Mouse (Mus musculus): ENCODE measurements around the gene Prkn.
A peak's percentile ranks its signal among the peaks of the same experiment; 100 is the strongest.

Gene Prkn

DNA sequence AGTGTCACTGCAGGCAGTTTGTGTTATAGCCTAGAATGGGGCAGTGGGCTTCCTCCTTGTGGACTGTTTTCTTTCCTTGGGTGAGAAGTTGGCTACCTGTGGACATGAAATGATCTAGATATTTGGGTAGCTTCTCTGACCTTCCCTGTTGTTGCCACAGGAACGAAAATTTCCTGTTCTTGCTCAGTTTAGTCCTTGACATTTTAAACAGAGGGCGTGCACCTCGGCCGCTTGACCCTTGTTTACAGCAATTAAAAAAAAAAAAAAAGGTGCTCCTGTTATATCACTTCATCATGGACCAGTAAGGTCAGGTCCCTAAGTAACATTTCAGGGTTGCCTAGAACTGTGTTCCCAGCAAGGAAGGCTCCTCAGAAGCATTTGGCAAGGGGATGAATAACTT is 927.1 kb downstream of the Prkn start:
- DNase-seq = no peak

DNA sequence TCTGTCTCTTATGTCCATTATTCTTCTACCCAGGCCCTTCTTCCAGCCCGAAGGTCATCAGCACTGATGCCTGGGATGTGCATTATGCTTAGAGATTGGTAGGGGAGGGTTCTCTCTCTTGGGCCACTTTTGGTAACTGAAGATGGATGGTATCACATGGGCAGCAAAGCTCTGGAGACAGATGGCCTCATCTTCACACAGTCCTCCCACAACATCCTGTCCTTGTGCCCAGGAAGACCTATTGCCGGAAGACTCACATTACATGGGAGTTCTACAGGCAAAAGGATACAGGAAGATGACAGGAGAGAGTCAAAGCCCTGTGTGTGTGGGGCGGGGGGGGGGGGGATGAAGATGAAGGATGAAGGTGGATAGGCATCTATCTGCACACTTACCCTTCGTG is 928.2 kb downstream of the Prkn start:
- DNase-seq = no peak

DNA sequence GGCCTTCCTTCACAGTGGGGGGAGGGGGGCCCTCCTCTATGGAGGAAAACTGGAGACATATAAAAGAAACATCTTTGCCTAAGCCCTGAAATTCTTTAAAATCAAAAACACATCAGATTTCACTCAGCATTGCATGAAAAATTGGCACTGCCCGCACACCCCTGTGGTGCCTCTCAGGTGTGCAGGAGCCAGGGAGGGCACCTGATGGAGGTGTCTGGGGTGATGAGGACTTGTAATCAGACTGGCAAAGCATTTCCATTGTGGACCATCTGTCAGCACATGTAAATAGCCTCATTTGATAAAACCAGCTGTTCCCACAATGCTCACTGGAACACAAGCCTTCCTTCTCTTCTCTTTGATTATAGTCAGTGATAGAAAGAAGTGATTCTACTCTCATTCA is 928.8 kb downstream of the Prkn start:
- DNase-seq = no peak

DNA sequence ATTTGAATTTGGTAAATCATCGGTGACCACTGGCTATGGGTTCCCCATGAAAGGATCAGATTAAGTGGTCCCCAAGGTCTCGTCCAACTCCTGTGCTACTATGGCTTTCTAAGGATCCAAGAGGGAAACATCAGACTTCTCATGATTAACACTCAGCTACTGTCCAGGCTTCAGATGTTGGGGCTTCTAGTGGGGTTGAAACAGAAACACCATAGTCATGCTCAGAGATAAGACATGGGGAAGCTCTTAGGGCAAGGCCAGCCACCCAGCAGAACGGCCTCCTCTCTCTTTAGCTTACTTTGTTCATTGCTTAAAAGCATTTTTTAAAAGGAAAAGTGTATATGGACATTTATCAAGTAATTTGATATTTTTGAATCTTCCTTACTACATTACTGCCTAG is 929.3 kb downstream of the Prkn start:
- no peak for DNase-seq

DNA sequence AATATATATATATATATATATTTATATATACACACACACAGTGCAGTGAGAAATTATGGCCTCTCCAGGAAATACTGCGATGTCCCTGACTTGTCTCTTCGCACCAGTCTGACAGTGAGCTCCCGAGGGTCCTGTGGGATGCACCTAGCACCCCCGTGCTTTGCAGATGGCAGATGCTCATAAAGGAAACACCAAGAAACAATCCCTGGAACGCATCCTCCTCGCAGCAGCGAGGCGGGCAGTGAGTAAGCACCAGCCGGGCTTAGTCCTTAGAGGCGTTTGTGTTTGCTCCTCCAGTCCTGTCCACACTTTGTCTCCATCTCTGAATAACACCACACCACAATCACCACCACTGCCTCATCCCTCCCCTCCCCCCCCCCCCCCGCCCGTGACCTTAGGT is 939.4 kb downstream of the Prkn start:
- DNase-seq = no peak

DNA sequence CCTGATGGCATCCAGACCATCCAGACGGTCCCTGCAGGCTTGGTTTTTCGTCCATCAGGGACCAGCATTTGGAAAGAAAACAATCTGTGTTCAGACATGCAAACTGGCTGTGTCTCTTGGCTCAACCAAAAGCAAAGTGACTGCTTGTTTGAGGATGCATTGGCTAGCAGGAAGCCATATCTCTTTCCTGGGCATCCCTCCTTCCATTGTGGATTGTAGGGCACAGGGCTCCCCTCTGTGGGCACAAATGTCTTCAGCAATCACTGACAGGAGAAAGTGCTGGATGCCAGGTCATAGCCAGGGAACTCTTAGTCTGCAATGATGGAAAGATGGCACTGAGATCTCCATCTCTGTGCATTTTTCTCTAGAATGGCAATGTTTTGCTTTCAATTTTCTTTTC is 939.8 kb downstream of the Prkn start:
- DNase-seq = no peak

DNA sequence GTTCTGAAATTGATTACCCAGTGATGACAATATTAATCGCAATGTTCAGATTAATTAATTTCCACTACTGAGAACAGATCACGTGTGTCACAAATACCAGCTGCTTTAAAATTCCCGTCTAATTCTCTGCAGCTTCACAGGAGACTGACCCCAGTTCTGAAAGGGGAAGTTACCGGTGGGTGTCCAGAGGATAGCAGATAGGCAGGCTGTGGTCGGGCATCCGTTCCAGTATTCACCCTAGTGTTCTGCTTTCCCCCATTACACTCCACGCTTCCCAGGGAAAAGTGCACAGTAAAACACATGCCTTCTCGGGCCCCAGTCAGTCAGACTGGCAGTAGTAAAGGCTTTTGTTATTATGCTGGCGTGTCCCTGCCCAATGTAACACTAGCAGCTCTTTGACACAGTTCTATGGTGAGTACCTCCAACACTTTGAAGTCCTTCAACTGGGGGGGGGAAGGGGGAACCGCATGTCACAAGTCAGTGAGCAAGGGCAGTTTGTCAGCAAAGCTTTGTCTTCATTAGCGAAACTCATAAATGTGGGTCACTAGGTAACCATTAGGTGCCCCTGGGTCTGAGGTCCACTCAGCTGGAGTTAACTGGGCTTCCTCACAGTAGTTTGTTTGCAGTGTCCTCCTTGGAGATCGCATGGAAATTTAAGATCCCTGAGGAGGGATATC is 940.8 kb downstream of the Prkn start:
- no peak for DNase-seq

DNA sequence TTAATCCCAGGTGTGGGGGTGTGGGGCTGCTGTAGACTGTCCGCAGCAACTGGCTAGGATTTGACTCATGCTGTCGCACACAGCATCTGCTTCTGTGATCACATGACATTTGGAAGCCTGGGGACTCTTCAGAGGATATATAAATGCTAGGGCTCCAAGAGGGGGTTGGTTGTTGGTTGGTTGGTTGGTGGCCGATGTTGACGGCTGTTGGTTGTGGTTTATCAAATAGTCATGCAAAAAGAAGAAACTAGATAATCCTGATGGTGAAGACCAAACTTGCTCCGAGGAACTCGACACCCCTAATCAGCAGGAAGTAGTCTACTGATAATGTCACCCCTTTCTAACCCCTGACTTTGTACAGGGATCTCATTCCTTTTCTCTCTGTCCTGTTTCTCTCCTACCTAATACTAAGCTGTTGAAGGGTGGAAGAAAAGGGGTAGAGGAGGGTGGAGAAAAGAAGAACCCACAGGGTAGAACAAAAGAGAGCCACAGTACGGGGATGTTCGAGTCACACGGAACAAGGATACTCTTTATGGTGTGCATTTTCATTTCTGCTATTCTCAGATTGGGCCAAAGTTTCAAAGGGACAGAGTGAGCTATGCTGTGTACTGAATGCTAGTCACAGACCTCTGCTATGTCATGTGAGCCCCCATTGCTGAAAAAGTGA is 948.2 kb downstream of the Prkn start:
- DNase-seq = peak; percentile 6

DNA sequence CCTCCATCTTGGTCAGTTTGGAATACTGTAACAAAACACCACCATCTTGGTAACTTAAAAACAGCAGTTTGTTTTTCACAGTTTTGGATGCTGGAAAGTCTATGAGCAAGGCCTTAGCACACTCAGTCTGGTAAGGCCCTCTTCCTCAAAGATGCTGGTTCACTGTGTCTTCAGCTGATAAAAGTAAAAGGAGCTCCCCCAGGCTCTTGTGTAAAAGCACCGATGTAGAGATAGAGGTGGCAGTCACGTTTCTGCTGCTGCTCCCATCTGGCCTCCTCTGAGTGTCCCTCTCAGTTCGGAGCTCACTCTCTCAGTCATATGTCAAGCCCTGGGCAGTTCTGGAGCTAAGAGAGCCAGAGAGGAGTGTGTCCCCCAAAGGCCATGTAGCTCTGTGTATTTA is 955.8 kb downstream of the Prkn start:
- no peak for DNase-seq

DNA sequence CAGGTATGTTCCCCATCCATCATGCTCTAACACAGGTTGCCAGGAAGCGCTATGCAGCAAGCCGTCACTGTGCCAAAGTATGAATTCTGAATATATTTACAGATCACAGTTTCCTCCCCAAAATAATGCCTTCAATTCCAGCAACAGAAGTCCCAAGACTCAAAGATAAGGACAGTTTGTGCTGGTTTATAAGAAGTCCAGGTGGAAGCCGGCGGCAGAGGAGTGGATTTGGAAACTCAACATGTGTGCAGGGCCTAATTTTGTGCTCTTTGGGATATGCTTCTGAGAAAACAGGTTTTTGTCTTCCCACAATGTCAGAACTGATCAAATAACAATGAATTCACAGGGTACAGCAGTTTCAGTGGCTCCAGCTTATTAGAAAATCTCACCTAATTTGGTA is 961.0 kb downstream of the Prkn start:
- DNase-seq = no peak

DNA sequence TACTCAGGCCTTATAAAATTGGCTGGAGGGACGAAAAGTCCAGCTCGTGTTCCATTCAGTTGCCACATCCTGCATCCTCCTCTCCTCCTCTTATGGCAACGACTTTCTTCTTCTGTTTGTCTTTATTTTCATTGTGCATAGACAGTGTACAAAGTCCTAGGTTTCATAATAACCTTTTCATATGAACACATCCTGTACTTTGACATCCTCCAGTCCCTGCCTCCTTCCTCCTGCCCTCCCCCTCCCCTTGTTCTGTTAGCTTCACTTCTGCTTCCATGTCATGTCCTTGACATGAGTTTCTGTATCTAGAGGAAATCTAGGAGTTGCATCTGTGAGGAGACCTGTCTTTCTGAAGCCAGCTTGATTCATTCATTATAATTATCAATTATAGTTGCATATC is 967.1 kb downstream of the Prkn start:
- DNase-seq = no peak

DNA sequence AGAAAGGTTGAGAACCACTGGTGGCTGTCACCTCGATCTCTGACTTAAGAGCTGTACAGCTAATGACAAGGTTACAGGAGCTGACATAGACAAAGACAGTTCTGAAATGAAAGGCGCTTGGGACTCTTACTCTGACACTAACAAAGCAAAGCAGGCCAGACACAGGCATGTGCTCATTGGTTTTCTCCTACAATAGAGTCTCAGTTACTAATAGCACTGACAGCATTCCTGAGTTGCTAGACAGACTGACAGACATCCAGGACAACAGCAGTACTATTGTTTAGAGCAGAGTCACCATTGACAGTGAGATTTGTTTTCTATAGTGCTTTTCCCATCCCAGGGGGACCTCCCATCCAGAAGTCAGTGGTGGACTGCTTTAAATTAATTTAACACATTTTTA is 977.7 kb downstream of the Prkn start:
- no peak for DNase-seq

DNA sequence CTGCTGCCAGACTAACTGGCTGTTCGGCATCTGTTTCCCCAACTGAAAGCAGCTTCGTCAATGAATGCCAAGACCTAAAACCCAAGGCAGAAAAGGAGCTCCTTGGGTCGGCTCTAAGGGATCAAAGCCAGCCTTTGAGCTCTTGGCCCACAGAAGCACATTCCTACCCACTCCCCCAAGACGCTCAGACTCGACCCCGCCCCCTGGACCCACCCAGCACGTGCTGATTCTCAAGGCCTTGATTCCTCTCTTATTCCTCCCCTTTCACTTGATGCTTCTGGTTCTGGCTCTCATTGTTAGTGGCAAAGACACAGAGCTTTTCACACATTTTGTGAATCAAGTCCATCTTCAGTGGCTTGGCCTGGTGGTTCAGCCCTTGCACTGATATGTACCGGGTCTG is 979.3 kb downstream of the Prkn start:
- DNase-seq = no peak

DNA sequence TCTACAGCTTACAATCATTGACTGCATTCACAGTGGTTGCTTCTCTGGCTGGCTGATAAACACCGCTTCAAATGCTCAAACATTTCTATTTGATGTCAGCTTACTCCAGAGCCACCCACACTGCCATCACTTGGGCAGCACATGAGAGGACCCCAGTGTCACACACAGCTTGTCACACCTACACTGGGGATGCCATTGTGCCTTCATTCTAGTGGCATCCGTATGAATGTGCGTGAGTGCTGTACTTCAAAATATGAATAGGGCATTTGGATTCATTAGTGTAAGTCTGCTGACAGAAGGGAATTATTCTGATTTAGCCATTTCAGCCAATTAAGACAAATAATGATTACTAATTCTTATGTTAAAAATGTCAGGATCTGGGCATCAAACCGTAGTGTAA is 980.6 kb downstream of the Prkn start:
- no peak for DNase-seq

DNA sequence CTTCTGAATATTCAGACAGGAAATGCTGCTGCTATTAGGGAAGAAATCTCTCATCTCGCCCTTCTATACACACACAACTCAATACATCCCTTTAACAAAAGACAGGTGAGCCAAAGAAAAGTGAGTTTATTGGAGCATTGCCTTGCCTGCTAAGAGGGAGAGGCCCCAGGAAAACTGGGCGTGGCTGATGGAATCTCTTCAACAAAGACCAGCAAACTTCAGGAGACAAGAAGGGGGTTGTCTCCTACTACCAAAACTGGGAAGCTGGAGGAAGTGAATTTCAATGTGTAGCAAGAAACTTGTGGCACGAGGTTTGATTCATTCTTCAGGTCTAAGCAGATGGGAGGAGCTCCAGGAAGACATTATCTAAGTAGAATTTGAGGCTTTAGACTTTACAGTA is 989.3 kb downstream of the Prkn start:
- DNase-seq = no peak

DNA sequence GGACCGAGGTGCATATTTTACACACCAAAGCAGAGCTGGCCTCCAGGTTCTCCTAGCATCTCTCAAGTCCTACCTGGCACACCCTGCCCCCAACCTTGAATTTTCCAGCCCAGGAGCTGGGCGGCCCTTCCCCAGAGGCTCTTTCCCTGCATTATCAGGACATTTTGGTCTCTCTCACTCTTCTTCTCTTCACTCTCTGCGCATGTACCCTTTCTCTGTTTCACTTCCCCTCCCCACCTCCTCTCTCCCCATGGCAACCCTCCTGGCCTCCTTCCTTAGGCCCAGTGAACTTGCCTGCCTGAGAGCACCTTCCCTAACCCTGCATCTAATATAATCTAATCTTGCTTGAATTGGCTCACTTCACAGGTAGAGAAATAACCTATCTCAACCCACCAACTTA is 996.9 kb downstream of the Prkn start:
- DNase-seq = no peak

DNA sequence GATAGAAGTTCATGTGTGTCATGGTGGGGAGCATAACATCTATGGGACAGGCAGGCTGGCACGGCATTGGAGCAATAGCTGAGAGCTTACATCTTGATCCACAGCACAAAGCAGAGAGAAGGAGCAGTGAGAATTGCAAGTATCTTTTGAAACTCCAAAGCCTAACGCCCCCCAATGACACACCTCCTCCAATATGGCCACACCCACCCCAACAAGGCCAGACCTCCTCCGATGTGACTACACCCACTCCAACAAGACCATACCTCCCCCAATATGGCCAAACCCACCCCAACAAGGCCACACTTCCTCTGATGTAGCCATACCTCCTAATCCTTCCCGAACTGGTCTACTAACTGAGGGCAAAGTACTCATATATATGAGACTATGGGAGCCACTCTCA is 1004.3 kb downstream of the Prkn start:
- DNase-seq = no peak

DNA sequence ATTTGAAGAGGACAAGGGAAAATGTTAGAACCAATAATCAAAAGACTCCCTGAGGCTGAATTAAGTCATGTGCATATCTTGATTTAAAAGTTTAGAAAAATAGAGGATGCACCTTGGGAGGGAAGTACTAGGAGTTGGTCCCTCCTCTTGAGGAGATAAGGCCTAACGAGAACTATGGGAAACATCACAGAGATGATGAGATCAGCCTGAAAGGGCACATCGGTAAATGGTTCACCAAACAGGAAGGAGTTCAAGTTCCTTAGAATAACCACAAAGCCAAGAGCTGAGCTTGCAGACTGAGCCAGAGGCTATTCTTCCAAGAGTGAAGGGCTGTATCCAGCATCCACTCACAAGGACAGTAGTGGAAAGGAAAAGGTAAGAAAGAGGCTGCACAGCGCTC is 1004.8 kb downstream of the Prkn start:
- DNase-seq = no peak

DNA sequence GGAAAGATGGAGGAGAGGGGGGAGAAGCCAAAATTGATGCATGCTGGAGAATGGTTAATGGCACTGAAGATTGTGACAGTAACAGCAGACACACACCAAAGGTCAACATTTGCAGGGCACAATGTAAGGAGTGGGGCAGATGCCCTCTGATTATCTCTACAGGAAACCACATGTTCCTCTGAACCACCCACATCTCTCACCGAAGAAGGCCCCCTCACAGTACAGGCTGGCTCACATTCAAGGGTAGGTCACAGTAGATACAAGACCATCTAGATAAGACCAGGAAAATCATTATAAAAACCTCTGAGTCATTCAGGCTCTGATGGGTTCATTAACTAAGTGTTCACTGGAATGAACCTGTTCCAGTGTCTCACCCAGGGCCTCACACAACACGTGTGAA is 1005.3 kb downstream of the Prkn start:
- DNase-seq = no peak

DNA sequence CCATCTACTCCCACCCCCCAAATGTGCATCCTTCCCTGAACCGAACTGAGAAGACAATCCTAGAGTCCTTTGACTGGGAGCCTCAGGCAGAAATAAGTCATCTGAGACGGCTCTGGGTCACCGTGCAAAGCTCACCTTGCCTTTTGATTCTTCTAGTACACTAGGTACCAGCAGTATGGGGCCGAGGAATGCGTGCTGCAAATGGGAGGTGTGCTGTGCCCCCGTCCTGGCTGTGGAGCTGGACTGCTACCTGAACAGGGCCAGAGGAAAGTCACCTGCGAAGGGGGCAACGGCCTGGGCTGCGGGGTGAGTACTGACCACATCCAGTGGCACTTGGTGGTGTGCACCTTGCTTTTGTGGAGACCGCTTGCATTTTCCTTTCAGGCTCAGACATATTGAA is 1014.4 kb downstream of the Prkn start:
- no peak for DNase-seq

DNA sequence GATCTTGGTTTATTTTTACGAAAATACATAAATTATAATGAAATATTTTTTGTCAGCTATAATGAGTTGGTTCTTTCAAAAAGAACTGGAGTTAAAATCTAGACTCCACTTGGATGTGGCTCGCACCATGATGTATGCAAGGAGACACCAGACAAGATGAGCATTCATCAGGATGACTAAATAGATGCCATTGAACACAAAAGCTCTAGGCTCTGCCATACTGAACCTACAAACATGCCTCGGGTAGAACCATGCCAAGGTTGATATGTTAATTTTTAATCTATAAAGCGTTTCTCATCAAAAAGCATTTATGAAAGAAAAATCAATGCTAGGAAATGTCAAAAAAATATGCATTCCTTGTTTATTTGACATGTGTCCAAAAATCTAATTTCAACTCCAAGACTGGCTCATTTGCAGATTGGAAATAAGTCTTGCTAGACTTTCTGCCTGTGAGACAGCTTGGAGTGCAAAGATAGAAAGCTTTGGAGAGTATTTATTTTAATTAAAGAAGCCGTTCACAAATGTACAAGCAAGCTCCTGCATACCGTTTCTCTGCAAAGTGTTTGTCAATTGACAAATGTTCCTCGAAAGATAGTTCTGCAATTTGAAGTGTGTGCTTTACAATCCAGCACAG is 1018.7 kb downstream of the Prkn start:
- DNase-seq = no peak

DNA sequence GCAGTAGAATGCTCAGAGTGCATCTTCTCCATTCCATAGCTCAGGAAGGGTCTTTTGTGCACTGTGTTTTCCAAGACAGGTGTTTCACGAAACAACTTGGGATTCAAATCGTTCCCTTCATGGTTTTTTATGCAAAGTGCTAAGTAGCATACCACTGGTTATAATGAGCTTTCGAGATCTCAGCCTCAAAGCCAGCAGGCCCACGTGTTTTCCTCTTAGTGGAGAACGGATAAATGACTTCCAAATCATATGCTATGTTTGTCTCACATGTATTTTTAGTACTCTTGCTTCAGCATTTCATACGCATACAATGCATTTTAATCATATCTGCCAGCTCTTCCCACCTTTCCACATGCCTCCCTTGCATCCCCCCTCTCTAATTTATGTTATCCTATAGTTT is 1021.0 kb downstream of the Prkn start:
- no peak for DNase-seq

DNA sequence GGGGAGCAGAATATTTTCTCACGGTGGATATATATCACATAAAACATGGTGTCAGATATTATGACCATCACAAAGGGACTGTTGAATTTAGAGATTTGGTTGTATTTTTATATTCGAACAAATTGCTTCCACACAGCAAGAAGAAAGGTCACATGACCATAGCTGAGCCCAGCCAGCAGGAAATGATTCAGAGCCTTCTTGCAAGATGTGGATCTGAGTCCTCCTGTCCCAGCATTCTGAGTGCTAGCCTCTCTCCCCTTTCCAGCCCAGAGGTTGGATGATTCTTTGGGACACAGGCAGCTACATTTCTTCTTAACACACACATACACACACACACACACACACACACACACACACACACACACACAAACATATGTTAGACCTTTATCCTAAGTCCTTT is 1022.2 kb downstream of the Prkn start:
- DNase-seq = no peak

DNA sequence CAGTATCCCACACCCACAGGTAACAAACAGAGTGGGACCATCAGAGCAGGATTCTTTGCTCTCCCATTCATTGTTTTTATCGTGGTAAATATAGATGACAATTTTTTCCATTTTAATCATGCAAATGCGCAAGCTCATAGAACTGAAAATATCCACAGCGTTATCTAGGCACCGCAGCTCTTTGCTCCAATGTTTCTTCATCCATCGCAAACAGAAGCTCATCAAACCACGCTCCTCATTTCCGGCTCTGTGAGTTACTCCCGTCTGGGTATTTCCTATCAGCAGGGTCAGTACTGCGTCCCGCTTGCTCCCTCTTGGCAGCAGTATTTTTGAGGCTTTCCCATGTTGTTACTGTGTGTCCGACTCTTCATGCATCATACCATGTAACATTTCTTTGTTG is 1022.8 kb downstream of the Prkn start:
- no peak for DNase-seq

DNA sequence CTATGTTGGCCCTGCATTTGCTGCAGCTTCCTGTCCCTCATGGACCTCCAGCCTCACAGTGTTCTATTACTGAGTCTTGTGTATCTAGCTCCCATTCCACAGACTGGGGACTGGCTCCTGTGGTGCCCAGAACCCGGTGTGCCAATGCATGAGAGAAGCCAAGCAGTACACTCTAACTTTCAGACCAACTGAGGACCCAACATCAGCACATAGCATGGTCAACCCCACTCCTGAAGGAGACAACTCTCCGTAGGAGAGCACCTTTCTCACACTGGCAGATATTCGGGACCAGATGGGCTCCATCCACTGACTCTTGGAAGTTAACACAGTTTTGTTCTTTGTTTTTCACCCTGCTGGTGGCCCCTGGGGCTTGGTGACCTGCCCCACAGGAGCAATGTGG is 1026.0 kb downstream of the Prkn start:
- DNase-seq = no peak
